Mouse (Mus musculus): ENCODE data around the gene Itgb3bp.

- TF ChIP-seq POLR2A (IDR thresholded peaks at IDR 0.05; ENCODE audit: control insufficient read depth, low read depth, low read length) (no peak), CTCF (IDR thresholded peaks at IDR 0.05; ENCODE audit: control insufficient read depth, insufficient read depth, insufficient replicate concordance, low read depth, low read length) (no peak)
These were observed 25.8 kb upstream of the Itgb3bp start for GRCm38 (mm10) chr4:99955396-99955795.
